Mouse (Mus musculus): Measurements from ENCODE around the gene Ppp2r1a. TPM values are rescaled to one million over a fixed set of nuclear protein-coding genes. Genes with fewer than 3 reads are reported as not detected.

Ppp2r1a gene
- 340 and 361 TPM in 2 replicates for polyA plus RNA-seq (2015; fragmentation: Nextera tagmentation; extraction: Ambion mirVana)

DNA sequence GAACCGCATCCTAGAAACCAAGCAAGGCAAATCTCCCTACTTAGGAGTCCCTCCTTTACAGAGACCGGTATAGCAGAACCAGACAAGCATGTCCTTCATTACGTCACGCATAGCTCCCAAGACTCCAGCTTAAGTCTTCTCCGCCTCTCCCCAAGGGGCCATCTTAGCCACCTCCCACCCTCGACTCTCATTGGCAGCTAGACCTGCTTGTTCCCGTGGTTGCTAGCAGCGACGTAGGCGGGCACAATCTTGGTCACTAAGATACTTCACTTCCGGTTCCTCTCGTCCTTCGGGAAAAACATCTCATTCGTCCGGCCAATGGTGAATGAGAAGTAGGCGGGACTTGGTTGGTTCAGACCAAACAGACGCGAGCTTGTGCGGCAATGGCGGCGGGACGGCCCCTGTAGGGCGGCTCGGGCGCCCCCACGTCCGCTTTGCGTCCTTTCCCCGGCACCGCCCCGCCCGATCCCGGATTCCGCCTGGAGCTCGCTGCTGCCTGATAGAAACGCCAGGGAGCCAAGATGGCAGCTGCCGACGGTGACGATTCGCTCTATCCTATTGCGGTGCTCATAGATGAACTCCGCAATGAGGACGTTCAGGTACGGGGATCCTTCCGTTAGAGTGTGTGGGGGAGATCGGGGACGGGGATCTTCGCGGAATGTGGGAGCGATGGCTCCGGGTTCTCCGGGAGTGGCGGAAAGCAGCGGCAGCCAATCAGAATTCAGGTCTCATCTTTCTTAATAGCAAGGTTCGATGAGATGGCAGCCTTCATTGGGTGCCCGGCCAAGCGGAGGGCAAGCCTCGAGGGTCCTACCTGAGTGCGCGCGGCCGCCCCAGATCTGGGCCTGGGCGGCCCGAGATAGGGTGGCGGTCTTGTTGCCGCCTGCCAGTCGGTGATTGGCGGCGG lies at the start of gene Ppp2r1a:
Ppp2r1a (plus strand) TSS at position 327 of the 907 bp plus-strand sequence.
- H3K4me2 ChIP-seq, result peak within 1 kb of the TSS; percentile 58
- under 1% methylated on average over 69 of the region's 69 CpGs for WGBS
- H3K27me3 ChIP-seq, result no peaks in the 10 kb centered on the region
- peak within 1 kb of the TSS; percentile 64 for H3K9ac ChIP-seq
- no peaks in the 10 kb centered on the region for H3K36me3 ChIP-seq
- peak within 1 kb of the TSS; percentile 67 for H3K4me3 ChIP-seq
- H3K9me3 ChIP-seq, result no peaks in the 10 kb centered on the region
- peak; percentile 99 for ATAC-seq (ENCODE audit: insufficient number of reproducible peaks, low FRiP score, low TSS enrichment, low read depth)
- H3K27ac ChIP-seq, result peak within 1 kb of the TSS; percentile 99
- peaks cover 22% of the 10 kb centered on the region for H3K4me1 ChIP-seq

DNA sequence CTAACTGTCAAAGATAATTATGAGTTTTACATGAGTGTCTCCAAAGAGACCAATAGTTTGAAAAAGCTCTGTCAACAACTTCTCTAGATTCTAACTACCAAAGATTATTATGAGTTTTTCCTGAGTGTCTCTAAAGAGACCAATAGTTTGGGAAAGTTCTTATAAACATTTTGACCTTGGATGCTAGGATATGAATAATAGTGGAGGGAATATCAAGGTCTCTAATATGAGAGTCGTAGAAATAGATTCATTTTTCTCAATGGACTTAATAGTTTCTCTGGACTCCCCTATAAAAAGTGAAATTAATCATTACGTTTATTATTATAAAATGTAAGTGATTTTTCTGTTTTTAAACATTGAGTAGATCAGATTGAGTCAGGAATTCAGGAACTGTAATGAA lies 40.1 kb upstream of the Ppp2r1a start, which contains the start of gene Vmn1r231:
Vmn1r231 (minus strand) TSS at position 101 of the 400 bp plus-strand sequence.
- no peak for ATAC-seq (ENCODE audit: insufficient number of reproducible peaks, low FRiP score, low TSS enrichment, low read depth)
- WGBS, result 59% methylated on average over 2 of the region's 2 CpGs

DNA sequence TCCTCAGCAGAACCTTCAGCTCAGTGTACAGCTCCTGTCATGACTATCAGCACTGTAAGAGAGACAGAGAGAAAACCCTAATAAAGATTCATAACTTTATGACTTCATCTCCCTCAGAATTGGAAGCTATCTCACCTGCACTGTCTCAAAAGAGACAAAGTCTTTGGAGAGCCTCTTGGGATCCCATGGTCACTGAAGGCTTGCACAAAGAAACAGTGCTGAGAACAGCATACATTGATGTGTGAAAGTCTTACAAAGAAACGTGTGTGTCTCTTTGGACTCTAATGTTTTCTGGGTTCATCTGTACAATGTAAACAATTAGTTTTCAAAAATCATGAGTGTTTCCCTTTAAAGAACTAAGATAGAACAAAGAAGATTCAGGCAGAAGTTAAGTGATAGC lies 25.5 kb upstream of the Ppp2r1a start, which contains the start of gene Vmn1r232:
Vmn1r232 (minus strand) TSS at position 101 of the 400 bp plus-strand sequence.
- ATAC-seq (ENCODE audit: insufficient number of reproducible peaks, low FRiP score, low TSS enrichment, low read depth), result no peak
- Histone ChIP-seq H3K9me3 (no peaks in the 10 kb centered on the region), H3K36me3 (no peaks in the 10 kb centered on the region), H3K4me2 (no peak within 1 kb of the TSS), H3K27me3 (no peaks in the 10 kb centered on the region), H3K27ac (no peak within 1 kb of the TSS), H3K9ac (no peak within 1 kb of the TSS), H3K4me1 (no peaks in the 10 kb centered on the region), H3K4me3 (no peak within 1 kb of the TSS)
- 54% methylated on average over 1 of the region's 1 CpGs for WGBS

More for the DNA sequence above, 40.1 kb upstream of the Ppp2r1a start, which contains the start of gene Vmn1r231:
- Histone ChIP-seq H3K4me2 (no peak within 1 kb of the TSS), H3K27ac (no peak within 1 kb of the TSS), H3K36me3 (no peaks in the 10 kb centered on the region), H3K27me3 (no peaks in the 10 kb centered on the region), H3K4me3 (no peak within 1 kb of the TSS), H3K9me3 (no peaks in the 10 kb centered on the region), H3K9ac (no peak within 1 kb of the TSS), H3K4me1 (no peaks in the 10 kb centered on the region)

DNA sequence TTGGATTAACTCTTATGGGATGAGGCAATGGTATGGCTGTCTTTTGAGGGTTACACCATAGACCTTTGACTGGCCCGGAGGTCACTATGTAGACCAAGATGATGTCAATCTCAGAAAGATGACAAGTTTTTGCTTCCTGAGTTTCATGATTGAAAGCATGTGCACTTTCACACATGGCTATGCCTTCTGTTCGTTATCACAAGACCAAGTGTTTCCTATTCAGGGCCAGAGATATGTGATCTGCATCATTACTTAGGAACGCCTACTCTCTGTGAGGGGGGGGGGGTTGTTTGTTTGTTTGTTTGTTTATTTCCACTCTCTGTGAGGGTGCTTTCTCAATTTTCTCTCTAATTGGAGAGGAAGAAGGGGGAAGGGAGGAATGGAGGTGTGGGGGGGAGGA lies 885 bp upstream of the Ppp2r1a start:
- peaks cover 22% of the 10 kb centered on the region for H3K4me1 ChIP-seq
- H3K4me2 ChIP-seq, result peak overlapping the region; percentile 53
- H3K27me3 ChIP-seq, result no peaks in the 10 kb centered on the region
- peak overlapping the region; percentile 99 for H3K27ac ChIP-seq
- no peak overlapping the region; the same call in 1 of the 2 replicates for H3K9ac ChIP-seq
- WGBS, result 43% methylated on average over 3 of the region's 3 CpGs
- no peaks in the 10 kb centered on the region for H3K36me3 ChIP-seq
- ATAC-seq (ENCODE audit: insufficient number of reproducible peaks, low FRiP score, low TSS enrichment, low read depth), result no peak
- H3K9me3 ChIP-seq, result no peaks in the 10 kb centered on the region
- peak overlapping the region; percentile 67 for H3K4me3 ChIP-seq

DNA sequence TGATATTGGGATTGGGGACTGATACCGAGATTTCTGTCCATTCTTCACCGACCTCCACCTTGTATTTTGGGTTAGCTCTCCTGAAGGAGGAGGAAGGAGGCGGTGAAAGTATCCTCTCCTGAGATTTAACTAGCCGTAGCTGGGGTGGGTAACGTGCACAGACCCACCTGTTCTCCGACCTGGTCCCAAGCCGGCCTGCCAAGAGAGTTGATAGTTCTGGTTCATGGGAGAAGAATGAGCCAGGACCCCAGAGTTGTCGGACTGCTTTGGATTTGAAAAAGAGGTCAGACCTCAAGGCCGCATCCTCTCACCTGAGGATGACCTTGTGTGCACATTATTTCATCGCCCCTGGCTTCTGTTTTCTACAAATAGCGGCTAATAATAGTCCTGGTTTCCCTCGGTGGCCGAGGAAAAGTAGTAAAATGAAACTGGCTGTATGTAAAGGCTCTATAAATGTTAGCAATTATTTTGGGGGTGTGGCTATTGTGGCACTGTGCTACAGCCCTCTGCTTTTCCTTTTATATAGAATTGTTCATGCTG lies 985 bp downstream of the Ppp2r1a start:
- Histone ChIP-seq H3K9ac (peak overlapping the region; percentile 64), H3K27ac (peak overlapping the region; percentile 99), H3K4me3 (peak overlapping the region; percentile 67), H3K9me3 (no peaks in the 10 kb centered on the region), H3K4me1 (peaks cover 22% of the 10 kb centered on the region), H3K27me3 (no peaks in the 10 kb centered on the region), H3K36me3 (peaks cover under 1% of the 10 kb centered on the region; the same call in 1 of the 2 replicates), H3K4me2 (peak overlapping the region; percentile 58)
- WGBS, result 0% methylated on average over 13 of the region's 13 CpGs
- no peak for ATAC-seq (ENCODE audit: insufficient number of reproducible peaks, low FRiP score, low TSS enrichment, low read depth)

DNA sequence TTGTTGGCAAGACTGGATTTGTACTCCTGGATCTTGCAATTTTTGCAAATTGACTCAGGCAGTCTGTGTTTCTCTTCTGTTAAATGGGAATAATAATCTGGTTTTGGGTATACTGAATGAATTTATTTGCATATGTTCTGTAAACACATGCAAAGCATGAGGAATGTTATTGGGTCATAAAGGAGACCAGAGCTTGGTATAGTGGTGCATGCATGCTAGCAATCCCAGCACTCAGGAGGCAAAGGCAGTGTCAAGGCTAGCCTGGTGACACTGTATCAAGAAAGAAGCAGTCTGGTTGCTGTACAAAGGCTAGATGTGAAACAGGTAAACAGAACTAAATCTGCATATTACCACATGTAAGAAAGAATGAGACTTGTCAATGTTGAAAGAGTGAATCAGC lies 1.5 kb downstream of the Ppp2r1a start:
- H3K4me1 ChIP-seq, result peaks cover 22% of the 10 kb centered on the region
- no peaks in the 10 kb centered on the region for H3K9me3 ChIP-seq
- no peak for ATAC-seq (ENCODE audit: insufficient number of reproducible peaks, low FRiP score, low TSS enrichment, low read depth)
- H3K4me3 ChIP-seq, result peak overlapping the region; percentile 67
- peaks cover 5% of the 10 kb centered on the region; the same call in 1 of the 2 replicates for H3K36me3 ChIP-seq
- H3K4me2 ChIP-seq, result peak overlapping the region; percentile 58
- peak overlapping the region; percentile 64; the same call in 1 of the 2 replicates for H3K9ac ChIP-seq
- no peaks in the 10 kb centered on the region for H3K27me3 ChIP-seq
- no peak overlapping the region for H3K27ac ChIP-seq

DNA sequence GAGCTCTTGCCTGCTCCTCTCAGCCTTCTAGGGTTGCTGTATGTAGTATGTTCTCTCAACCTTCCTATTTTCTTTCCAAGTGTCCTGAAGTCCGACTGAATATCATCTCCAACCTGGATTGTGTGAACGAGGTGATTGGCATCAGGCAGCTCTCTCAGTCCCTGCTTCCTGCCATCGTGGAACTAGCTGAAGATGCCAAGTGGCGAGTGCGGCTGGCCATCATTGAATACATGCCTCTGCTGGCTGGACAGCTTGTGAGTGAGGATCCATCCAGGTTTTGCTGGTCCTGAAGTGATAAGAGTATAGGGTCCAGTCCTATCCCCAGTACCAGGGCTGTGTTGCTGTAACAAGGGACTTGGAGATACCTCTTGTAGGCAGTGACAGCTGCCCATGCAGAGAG lies 15.3 kb downstream of the Ppp2r1a start:
- Histone ChIP-seq H3K9ac (no peak overlapping the region), H3K4me2 (no peak overlapping the region), H3K4me1 (no peaks in the 10 kb centered on the region), H3K4me3 (no peak overlapping the region), H3K27me3 (no peaks in the 10 kb centered on the region), H3K9me3 (no peaks in the 10 kb centered on the region), H3K27ac (no peak overlapping the region), H3K36me3 (peaks cover 99% of the 10 kb centered on the region)
- 92% methylated on average over 5 of the region's 5 CpGs for WGBS
- ATAC-seq (ENCODE audit: insufficient number of reproducible peaks, low FRiP score, low TSS enrichment, low read depth), result no peak

DNA sequence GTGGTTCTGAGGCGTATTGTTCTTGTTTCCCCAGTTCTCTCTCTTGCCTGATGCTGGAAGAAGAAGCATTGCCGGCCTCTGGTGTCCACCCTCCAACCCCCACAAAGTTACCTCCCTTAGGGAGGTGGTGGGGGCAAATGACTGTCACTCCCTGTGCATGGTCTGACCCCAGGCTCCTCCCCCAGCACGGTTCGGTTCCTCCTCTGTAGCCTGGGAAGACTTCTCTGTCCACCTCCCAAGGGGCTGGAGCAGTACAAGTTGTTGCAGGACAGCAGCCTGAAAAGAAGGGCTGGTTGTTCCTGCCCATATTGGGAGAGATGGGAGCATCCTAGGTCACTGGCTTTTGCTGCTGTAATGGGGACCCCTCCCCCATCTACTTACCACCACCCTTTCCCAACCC lies 20.3 kb downstream of the Ppp2r1a start:
- H3K27ac ChIP-seq, result no peak overlapping the region
- H3K27me3 ChIP-seq, result no peaks in the 10 kb centered on the region
- H3K4me2 ChIP-seq, result no peak overlapping the region
- no peak overlapping the region for H3K4me3 ChIP-seq
- WGBS, result 92% methylated on average over 4 of the region's 4 CpGs
- no peak for ATAC-seq (ENCODE audit: insufficient number of reproducible peaks, low FRiP score, low TSS enrichment, low read depth)
- H3K36me3 ChIP-seq, result peaks cover 84% of the 10 kb centered on the region
- no peaks in the 10 kb centered on the region for H3K4me1 ChIP-seq
- H3K9ac ChIP-seq, result no peak overlapping the region
- no peaks in the 10 kb centered on the region for H3K9me3 ChIP-seq

DNA sequence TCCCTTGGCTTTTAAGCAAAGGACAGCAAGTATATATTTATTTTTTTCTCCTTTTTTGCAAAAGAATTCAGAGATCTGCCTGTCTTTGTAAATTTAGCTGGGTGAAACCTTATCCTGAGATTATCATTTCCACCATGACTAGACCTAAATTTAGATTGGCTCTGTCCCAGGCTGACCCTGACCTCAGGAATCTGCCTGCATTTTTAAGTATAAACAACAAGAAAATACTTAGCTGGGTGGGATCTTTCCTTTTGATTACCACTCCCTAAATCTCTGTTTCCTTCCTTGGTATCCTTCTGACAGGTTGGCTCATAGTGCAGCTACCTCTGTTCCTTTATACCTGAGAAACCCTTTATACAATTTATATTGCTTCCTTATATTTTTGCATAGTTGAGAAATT lies 21.6 kb downstream of the Ppp2r1a start:
- Histone ChIP-seq H3K27ac (no peak overlapping the region), H3K36me3 (peaks cover 71% of the 10 kb centered on the region)
- no peak for ATAC-seq (ENCODE audit: insufficient number of reproducible peaks, low FRiP score, low TSS enrichment, low read depth)

DNA sequence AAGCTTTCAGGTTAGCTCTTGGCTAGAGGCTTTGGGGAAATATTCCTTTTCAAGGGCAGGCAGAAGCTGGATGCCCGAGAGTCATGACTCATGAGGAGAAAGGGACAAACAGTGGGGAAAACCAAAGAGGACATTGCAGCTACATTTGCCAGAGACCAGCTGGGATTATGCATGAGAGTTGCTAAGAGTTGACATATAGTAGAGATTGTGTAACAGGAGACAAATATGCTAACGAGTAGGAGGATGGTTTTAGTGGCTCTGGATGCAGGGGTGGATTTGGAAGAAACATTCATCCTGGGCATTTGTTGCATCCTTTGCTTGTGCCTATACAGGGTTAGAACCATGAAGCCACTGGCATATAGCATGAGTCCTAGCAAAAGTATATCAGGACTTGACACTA lies 48.6 kb downstream of the Ppp2r1a start:
- Histone ChIP-seq H3K4me2 (no peak overlapping the region), H3K4me1 (no peaks in the 10 kb centered on the region), H3K9me3 (no peaks in the 10 kb centered on the region), H3K27ac (no peak overlapping the region), H3K9ac (no peak overlapping the region), H3K27me3 (no peaks in the 10 kb centered on the region), H3K36me3 (no peaks in the 10 kb centered on the region), H3K4me3 (no peak overlapping the region)
- WGBS, result 70% methylated on average over 2 of the region's 2 CpGs
- no peak for ATAC-seq (ENCODE audit: insufficient number of reproducible peaks, low FRiP score, low TSS enrichment, low read depth)

More for the DNA sequence above, 21.6 kb downstream of the Ppp2r1a start:
- H3K4me2 ChIP-seq, result no peak overlapping the region
- H3K27me3 ChIP-seq, result no peaks in the 10 kb centered on the region
- H3K9me3 ChIP-seq, result no peaks in the 10 kb centered on the region
- no peaks in the 10 kb centered on the region for H3K4me1 ChIP-seq
- H3K9ac ChIP-seq, result no peak overlapping the region
- no peak overlapping the region for H3K4me3 ChIP-seq

DNA sequence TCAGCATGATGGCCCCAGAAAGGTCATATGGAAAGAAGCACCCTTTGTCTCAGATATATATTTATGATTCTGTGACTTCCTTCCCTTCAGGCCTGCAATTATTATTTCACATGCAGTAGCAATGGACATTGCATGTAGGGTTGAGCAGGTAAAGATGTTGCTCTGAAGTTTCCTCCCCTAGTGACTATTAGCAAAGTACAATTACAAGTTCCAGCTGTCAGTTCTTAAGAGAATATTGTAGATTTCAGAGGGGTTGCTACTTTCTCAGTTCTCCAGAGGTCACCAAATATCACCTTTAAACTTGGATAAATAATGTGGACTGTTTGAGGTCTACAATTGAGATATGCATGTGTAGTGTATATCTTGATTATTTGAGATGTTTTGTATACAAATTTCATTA lies 51.3 kb downstream of the Ppp2r1a start, which contains the start of gene Vmn1r233:
Vmn1r233 (minus strand) TSS at position 101 of the 400 bp plus-strand sequence.
- no peaks in the 10 kb centered on the region for H3K36me3 ChIP-seq
- H3K9ac ChIP-seq, result no peak within 1 kb of the TSS
- no peaks in the 10 kb centered on the region for H3K9me3 ChIP-seq
- no peak for ATAC-seq (ENCODE audit: insufficient number of reproducible peaks, low FRiP score, low TSS enrichment, low read depth)
- H3K27me3 ChIP-seq, result no peaks in the 10 kb centered on the region
- H3K4me1 ChIP-seq, result no peaks in the 10 kb centered on the region
- no peak within 1 kb of the TSS for H3K4me3 ChIP-seq
- H3K27ac ChIP-seq, result no peak within 1 kb of the TSS
- no peak within 1 kb of the TSS for H3K4me2 ChIP-seq
